Mouse (Mus musculus): ENCODE data around the gene Fank1.

The Fank1 gene

DNA sequence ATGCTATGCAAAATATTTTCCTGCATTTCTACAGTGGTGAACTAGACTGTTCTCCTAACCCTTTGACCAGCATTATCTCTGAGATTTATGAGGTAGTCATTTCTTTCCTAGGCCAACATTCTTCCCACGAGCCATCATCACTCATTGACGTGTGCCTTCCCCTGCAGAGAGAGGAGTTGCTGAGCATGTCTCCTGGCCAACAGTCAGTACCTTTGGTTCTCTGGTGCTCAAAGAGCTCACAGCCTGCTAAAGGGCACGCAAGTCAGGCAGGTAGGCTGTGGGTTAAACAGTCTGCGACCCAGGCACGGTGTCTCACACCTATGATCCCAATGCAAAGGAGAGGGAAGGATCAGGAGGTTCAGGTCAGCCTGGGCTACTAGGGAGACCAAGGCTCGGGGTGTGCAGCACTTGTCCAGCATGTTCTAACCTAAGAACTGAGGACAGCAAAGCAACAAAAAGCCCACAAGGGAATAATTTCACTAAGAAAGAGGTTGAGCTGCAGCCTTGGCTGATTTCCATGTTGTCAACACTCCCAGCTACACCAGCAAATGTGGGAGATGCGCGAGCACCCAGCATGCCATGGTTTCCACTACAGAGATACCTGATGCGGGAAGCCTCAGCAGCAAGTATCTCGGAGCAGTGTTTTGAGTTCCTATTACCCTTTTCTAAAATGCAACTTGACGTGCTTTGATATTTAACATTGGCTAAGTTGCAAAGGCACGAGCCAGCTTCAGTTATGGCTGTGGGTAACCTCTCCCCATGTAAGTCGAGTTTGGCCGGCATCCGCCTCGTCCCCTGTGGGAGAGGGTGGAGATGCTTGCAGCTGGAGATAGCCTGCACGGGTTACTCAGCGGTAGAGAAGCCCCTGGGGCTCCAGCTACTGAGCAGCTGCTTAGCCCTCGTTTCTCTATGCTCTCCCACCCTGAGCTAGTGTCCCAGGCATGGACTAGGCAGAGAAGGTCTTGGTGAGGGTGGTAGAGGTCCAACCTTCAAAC, 112.6 kb downstream of the Fank1 start:
- DNase-seq (ENCODE audit: extremely low read depth, low read depth, low spot score), result no peak

DNA sequence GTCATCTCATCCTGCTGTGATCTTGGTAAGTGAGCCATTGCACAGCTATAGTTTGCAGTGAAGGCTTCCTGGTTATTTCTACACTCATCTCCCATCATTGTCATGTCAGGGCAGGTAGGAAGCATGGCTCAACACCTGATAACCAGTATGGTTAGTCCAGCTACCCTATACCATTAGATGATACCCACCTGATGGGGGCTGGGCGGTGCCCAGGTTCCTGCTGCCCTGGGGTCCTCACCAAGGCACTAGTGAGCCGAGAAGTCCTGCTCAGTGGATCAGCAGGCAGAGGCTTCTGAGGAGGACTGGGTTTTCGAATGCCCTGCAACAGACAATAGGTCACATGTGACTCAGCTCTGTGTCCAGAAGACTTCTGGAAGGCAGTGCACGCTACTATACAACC, 113.3 kb downstream of the Fank1 start:
- no peak for DNase-seq (ENCODE audit: extremely low read depth, low read depth, low spot score)

DNA sequence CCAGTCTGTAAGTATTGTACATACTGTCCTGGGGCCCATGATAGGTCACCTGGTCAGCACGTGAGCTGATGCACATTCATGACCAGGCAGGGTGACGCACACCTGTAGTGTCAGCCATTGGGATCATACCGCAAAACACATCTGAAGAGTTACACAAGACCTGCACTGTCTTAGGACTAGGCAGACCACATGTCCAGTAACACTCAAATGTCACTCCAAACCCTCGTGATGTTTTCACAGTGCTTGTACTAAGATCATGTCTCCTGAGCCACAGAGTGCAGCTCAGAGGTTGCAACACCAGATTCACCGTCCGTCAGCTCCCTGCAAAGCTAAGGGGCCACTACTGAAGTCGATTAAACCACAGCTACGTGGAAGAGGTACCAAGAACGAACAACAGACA, 114.6 kb downstream of the Fank1 start:
- no peak for DNase-seq (ENCODE audit: extremely low read depth, low read depth, low spot score)

DNA sequence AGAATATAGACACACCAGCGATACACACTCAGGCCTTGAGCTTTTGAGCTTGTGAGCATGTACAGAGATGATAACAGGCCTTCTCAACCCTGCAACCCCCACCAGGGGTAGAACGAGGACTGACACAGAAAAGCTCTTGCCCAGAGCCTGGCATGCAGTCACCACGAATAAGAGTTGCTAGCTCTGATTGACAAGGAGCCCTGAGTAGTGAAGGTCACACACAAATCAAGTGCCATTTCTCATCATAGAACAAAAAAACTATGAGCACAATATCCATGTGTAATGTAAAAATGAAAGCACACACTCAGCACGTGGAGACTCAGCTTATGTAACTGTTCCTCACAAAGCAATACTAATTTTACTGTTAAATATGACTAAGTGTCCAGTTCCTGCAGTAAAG, 115.1 kb downstream of the Fank1 start:
- DNase-seq (ENCODE audit: extremely low read depth, low read depth, low spot score), result no peak

DNA sequence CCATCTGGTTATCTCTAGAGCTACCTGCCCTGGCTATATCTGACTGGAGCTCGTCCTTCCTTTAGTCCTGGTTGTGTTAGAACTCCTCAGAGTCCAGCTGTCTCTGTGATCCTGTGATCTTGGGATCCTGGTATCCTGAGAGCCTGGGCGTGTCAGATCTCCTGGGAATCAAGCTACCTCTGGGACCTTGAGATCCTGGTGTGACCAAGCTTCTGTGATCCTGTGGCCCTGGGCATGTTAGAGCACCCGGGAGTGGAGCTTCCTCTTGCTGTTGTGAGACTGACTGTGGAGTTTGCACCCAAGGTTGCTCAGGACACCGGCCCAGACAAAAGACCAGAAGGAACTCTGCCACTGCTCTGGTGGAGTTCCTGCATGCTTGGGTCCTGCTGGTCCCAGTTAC, 122.7 kb downstream of the Fank1 start:
- DNase-seq (ENCODE audit: extremely low read depth, low read depth, low spot score), result no peak

DNA sequence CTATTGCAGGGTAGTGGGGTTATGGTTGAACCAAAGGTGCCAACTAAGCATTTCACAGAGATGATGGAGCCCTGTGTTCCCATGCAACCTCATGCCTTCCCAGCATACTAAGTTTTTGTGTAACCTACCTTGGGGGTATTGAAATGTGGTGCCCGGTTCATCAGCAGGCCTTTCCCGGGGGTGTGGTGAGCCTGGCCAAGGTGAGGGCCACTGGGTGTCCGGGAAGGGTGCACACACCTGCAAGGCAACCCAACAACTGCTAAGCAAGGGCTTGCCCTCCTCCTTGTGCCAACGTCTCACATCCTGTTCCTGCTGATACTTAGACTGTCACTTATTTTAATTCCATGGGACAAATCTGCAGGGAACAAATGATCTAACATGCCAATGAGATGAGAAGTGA, 132.3 kb downstream of the Fank1 start:
- no peak for DNase-seq (ENCODE audit: extremely low read depth, low read depth, low spot score)

DNA sequence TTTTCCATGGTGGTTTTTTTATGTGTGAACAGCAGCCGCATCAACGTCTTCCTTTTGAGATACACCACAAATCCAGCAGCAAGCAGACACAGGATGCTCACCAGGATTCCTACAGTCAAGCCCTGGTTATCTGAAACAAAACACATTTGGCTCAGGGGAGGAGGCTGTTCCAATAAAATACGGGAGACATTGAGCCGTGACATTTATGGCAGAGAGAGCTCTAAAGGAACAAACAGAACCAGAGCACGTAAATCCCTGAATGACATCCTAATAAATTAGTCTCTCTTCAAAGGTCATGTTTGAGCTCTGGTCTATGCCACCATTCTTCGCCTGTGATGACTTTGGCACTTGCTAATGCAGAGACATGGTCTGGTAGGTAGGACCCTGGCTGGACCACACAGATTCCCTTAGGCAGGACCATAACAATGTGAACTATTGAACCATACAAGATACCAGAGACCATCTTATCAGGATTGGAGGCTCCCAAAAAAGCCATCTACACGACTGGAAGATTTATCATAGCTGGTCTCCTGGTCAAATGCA, 133.2 kb downstream of the Fank1 start:
- DNase-seq (ENCODE audit: extremely low read depth, low read depth, low spot score), result no peak

DNA sequence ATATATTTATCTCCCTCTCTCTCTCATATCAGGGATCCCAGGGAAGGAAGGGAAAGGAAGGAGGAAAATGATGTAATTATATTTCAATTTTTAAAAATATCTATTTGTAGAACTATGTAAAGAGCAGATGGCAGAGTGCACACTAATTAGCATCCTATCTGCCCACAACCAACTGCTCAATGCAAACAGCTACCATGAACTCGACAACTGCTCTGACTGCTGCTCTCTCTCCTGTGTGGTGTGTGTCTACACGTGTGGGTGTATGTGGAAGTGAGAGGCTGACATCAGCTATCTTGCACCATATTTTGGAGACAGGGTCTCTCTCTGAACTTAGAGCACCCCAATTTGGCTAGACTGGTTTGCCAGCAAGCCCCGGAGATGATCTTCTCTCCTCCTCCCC, 135.2 kb downstream of the Fank1 start:
- no peak for DNase-seq (ENCODE audit: extremely low read depth, low read depth, low spot score)

DNA sequence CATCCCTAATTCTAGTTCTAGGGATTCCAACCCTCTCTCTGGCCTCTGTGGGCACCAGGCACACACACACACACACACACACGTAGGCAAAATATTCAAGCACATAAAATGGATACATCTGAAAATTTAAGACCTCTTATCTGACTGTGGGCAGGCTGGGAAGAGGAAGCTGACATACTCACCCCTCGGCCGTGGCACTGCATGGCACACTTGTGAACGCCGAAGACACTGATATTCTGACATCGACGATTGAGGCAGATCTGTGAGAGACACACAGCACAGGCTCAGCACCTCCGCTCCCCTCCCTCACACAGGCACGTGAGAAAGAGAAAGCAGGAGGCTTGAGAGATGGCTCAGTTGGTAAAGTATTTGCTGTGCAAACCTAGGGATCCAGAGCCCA, 139.6 kb downstream of the Fank1 start:
- DNase-seq (ENCODE audit: extremely low read depth, low read depth, low spot score), result no peak

DNA sequence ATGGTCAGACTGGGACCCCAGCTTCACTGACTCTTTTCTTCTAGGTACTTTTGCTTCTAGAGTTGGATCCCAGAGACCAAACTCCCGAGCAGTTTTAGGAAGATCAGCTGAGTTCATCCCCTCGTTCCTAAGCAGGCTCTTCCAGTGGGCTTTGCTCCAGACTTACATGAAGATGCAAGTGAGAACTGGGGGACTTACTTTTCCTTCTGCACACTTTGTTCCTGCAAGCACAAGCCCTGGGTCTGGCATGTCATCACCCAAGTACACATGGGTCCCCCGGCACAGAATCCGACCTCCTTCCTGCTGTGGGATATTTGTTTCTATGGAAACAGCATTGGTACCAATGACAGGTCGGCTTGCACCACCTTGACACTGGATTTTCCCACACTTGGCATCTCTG, 142.6 kb downstream of the Fank1 start:
- no peak for DNase-seq (ENCODE audit: extremely low read depth, low read depth, low spot score)

DNA sequence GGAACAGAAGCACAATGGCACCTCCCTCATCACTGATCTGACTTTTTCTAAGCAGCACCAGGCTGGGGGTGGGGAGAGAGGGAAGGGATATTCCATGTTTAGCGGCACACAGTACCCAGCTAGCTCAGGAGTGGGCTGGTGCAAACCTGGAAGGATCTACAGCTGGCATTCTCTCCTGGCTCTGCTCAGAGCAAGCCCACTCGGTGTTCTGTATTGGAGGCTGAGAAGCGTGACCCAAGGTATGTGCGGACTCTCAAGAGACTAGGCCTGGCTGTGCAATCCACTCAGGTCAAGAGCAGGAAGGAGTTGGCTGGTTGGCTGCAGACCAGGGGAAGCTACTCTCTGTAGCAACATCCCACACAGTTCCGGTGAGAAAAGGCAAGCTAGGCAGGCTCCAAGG, 143.3 kb downstream of the Fank1 start:
- DNase-seq (ENCODE audit: extremely low read depth, low read depth, low spot score), result no peak

DNA sequence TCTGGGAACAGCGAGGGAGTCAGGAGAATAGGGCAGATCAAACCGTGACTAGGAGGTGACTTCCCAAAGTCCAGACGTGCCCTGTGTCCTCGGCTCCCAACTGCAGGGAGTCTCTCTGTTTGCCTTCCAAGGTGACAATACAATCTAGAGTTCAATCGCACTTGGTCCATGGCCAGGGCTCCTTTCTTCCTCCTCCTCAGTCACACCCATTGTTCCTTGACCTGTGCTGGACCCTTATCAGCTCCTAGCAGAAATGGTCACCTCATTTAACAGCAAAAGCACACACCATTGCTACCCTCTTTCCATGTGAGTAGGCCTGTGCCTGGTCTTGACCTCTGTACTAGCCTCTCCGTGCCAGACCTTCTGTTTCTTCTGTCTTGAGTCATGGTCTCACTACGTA, 144.1 kb downstream of the Fank1 start:
- DNase-seq (ENCODE audit: extremely low read depth, low read depth, low spot score), result no peak

DNA sequence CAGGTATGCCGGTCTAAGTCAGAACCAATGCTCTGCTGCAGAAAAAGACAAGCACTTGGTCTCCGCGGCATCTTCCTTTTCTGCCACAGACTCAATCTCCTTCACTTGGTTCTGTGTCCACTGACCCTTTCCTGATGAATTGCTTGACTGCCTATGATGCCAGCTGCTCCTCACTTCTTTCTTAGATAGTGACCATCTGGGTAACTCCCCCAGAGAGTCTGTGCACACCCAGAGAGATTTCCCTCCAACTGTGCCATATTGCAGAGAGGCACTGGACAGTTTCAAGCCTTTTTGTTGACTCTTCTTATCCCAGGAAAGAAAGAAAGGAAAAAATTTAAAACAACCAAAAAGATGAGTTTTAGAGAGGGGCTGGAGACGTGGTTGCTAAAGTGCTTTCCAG, 144.6 kb downstream of the Fank1 start:
- DNase-seq (ENCODE audit: extremely low read depth, low read depth, low spot score), result no peak

DNA sequence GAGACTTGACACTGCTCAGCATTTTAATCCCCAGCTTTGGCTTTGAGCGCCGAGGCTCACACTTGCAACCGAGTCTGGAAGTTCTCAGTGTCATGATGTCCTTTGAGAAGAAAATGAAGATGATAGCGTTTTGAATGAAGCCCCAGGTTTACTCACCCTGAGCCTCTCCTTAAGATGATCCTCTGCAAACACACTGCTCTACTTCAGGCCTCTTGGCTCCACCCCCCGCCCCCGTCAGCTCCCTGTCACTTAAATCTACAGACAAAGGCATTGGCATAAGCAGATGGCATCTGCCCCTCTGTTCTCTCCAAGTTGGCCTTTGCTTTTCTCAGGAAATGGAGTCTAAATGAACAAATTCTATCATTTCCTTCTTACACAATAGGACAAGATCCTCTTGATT, 147.3 kb downstream of the Fank1 start:
- DNase-seq (ENCODE audit: extremely low read depth, low read depth, low spot score), result no peak

DNA sequence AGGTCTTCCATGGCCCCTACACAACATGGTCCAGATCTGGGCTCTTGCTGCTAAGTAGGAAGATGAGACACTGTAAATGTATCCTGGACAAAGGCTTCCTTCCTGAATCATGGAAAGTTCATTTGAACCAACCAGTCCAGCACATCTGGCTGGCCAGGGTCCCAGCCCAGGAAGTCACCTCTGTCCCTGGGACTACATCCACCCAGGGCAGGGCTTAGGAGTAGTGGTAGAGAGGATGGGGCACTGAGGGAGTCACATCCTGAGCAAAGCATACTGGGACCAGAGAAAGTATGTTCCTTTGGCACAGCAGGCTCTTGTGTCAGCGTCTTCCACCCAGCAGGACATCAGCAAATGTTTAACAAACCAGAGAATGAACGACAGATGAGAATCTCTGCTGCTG, 149.1 kb downstream of the Fank1 start:
- no peak for DNase-seq (ENCODE audit: extremely low read depth, low read depth, low spot score)

DNA sequence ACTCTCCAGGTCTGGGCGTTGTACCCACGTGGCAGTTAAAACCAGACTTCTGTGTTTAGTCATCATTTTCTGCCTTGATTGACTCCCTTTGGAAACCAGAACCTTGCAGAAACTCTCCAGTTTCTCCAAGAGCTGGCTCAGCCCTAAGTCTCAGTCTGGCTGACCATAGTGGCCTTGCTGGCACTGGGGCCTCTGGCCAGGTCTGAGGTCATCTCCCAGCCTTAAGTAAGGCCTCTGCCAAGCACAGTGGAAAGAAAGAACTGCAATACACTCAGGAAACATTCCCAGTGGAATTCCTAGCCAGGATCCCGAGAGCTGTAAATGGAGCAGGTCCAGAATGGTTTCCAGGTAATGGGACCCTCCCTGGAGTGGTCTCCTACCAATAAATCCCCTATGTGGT, 152.3 kb downstream of the Fank1 start:
- DNase-seq (ENCODE audit: extremely low read depth, low read depth, low spot score), result no peak
